25 mouse cellular contexts compared by ENCODE assay signal in genomic region chr9:92130445-92130844, GRCm38 (mm10).
A peak's percentile ranks its signal among the peaks of the same experiment; 100 is the strongest.
DNase-seq lines count a peak whose midpoint lies in the region; ATAC-seq and TF ChIP-seq lines count a peak whose summit lies in the region.
"Had no signal": no experiment of that assay in that cellular context is flagged by ENCODE, and none has a peak within 500 bp of the region (broad histone marks: within the 10 kb centered on the region; RNA-seq: fewer than 3 reads in every experiment).

No protein-coding gene starts in this region.

- in situ Hi-C loops in CH12.LX (cut with MboI; ENCODE audit: low pct_ligation_motif_present, low pct_unique_long_range_greater_than_20kb, low sequenced_read_pairs): loop anchor here (25.0 kb wide), 1 partner anchor 482 kb away; no protein-coding TSS in a partner anchor

- WGBS in midbrain, embryonic 11.5 days: 67% methylated on average over 1 of the region's 1 CpGs
- WGBS in midbrain, embryonic 13.5 days: 65% methylated on average over 1 of the region's 1 CpGs

- no peak for ATAC-seq in midbrain, embryonic 11.5 days (ENCODE audit: low FRiP score)
- ATAC-seq in midbrain, embryonic 13.5 days: no peak
- ATAC-seq in hematopoietic stem cell, adult 5-6 weeks (replicated peaks in 1 of 2; ENCODE audit: insufficient read depth in 1 of 2, low FRiP score in 2 of 2, low TSS enrichment in 1 of 2, low read depth in 1 of 2, poor library complexity in 2 of 2, severe bottlenecking in 2 of 2): peak; percentile 45 to 78
- no peak for ATAC-seq in frontal cortex, adult (ENCODE audit: low TSS enrichment)
- ATAC-seq: activated CD4-positive, CD25-positive, alpha-beta regulatory T cell, adult 4 months; forebrain, embryonic 14.5 days; forebrain, postnatal 0 days had no signal

- H3K79me2 ChIP-seq in CH12.LX (replicated peaks; ENCODE audit: control insufficient read depth, extremely low read depth, insufficient read depth, poor library complexity, severe bottlenecking): no peaks in the 10 kb centered on the region

- TF ChIP-seq RAD21 in CH12.LX (IDR thresholded peaks at IDR 0.05; ENCODE audit: low read depth, low read length): no peak

- no peak overlapping the region for H3K4me2 ChIP-seq in midbrain, embryonic 11.5 days
- H3K4me2 ChIP-seq in midbrain, embryonic 13.5 days (replicated peaks): no peak overlapping the region
- H3K4me2 ChIP-seq in CH12.LX (ENCODE audit: insufficient read depth, low read depth, poor library complexity, severe bottlenecking): peak overlapping the region; percentile 57; the same call in 1 of the 2 replicates
- H3K4me2 ChIP-seq: heart, embryonic 12.5 days; heart, embryonic 15.5 days; hindbrain, embryonic 12.5 days; hindbrain, embryonic 15.5 days had no signal

- H3K4me3 ChIP-seq in midbrain, embryonic 11.5 days (ENCODE audit: low read depth, low read length): no peak overlapping the region
- H3K4me3 ChIP-seq in midbrain, embryonic 13.5 days (replicated peaks): no peak overlapping the region
- peak overlapping the region in 1 of 3 experiments; percentile 7 for H3K4me3 ChIP-seq in CH12.LX (replicated peaks in 1 of 3; ENCODE audit: low read depth in 2 of 3, low read length in 2 of 3, poor library complexity in 1 of 3)
- H3K4me3 ChIP-seq: forebrain, embryonic 10.5 days; heart, embryonic 12.5 days; heart, embryonic 15.5 days; hindbrain, embryonic 12.5 days; hindbrain, embryonic 15.5 days had no signal

- intact Hi-C loops in heart, postnatal 10 days (cut with DNase I): no loop called here

- no peak overlapping the region for H3K9ac ChIP-seq in midbrain, embryonic 11.5 days (ENCODE audit: low read length)
- H3K9ac ChIP-seq in midbrain, embryonic 13.5 days (replicated peaks): no peak overlapping the region
- H3K9ac ChIP-seq in CH12.LX (ENCODE audit: insufficient read depth, low read depth): no peak overlapping the region
- H3K9ac ChIP-seq: forebrain, postnatal 0 days; heart, embryonic 12.5 days; heart, embryonic 15.5 days; hindbrain, embryonic 12.5 days; hindbrain, embryonic 15.5 days had no signal

- H3K9me3 ChIP-seq in midbrain, embryonic 11.5 days (ENCODE audit: control insufficient read depth, low read length): no peaks in the 10 kb centered on the region
- H3K9me3 ChIP-seq in midbrain, embryonic 13.5 days: no peaks in the 10 kb centered on the region
- H3K9me3 ChIP-seq in CH12.LX (replicated peaks; ENCODE audit: low read length): no peaks in the 10 kb centered on the region
- H3K9me3 ChIP-seq: forebrain, embryonic 10.5 days; heart, embryonic 15.5 days; hindbrain, embryonic 15.5 days had no signal

- no peak for TF ChIP-seq EP300 in CH12.LX (IDR thresholded peaks at IDR 0.05; ENCODE audit: low read length)

- TF ChIP-seq POLR2A in CH12.LX (IDR thresholded peaks at IDR 0.05; ENCODE audit: low read depth, low read length): no peak

- peak; percentile 45 for DNase-seq in midbrain, embryonic 11.5 days (ENCODE audit: low spot score, missing footprints)
- DNase-seq in CH12.LX (ENCODE audit: extremely low read depth): peak; percentile 24
- no peak for DNase-seq in heart, postnatal 10 days
- no peak for DNase-seq in urinary bladder, adult 18-20 months (ENCODE audit: low spot score in 2 of 2)
- DNase-seq: adrenal gland, adult 8-10 months; adrenal gland, postnatal 25 days; cerebellum, adult 11-12 months; cerebellum, adult 8-10 months; cerebellum, postnatal 10 days; cerebellum, postnatal 36 days; forebrain, postnatal 0 days; gastrocnemius, postnatal 25 days; heart, adult 18-20 months; heart, postnatal 14 days; heart, postnatal 4 days had no signal

- TF ChIP-seq CTCF in CH12.LX (conservative IDR thresholded peaks at IDR 0.05 in 1 of 2, IDR thresholded peaks at IDR 0.05 in 1 of 2; ENCODE audit: low read depth in 2 of 2, low read length in 2 of 2): no peak

- no peaks in the 10 kb centered on the region for H3K36me3 ChIP-seq in midbrain, embryonic 11.5 days (ENCODE audit: control insufficient read depth, insufficient read depth, low read length)
- H3K36me3 ChIP-seq in midbrain, embryonic 13.5 days: no peaks in the 10 kb centered on the region
- H3K36me3 ChIP-seq in CH12.LX (replicated peaks in 1 of 2; ENCODE audit: control insufficient read depth in 1 of 2, insufficient read depth in 1 of 2, low read length in 1 of 2): no peaks in the 10 kb centered on the region
- H3K36me3 ChIP-seq: forebrain, embryonic 10.5 days; heart, embryonic 12.5 days; heart, embryonic 15.5 days; hindbrain, embryonic 12.5 days; hindbrain, embryonic 15.5 days had no signal

- H3K27me3 ChIP-seq in midbrain, embryonic 11.5 days (ENCODE audit: control insufficient read depth, insufficient read depth, low read length): no peaks in the 10 kb centered on the region
- H3K27me3 ChIP-seq in midbrain, embryonic 13.5 days: no peaks in the 10 kb centered on the region
- no peaks in the 10 kb centered on the region for H3K27me3 ChIP-seq in CH12.LX (replicated peaks)
- H3K27me3 ChIP-seq: heart, embryonic 12.5 days; heart, embryonic 15.5 days; hindbrain, embryonic 12.5 days; hindbrain, embryonic 15.5 days had no signal

- H3K4me1 ChIP-seq in midbrain, embryonic 11.5 days (ENCODE audit: control insufficient read depth, insufficient read depth, low read length): no peaks in the 10 kb centered on the region
- H3K4me1 ChIP-seq in midbrain, embryonic 13.5 days (replicated peaks): no peaks in the 10 kb centered on the region
- H3K4me1 ChIP-seq in CH12.LX (ENCODE audit: control insufficient read depth in 1 of 2, insufficient read depth in 2 of 2): peaks cover 0 to 6% of the 10 kb centered on the region in 2 experiments; a peak in 1 of 4 replicates
- H3K4me1 ChIP-seq: heart, embryonic 12.5 days; heart, embryonic 15.5 days; hindbrain, embryonic 12.5 days; hindbrain, embryonic 15.5 days had no signal

- H3K27ac ChIP-seq in midbrain, embryonic 11.5 days (ENCODE audit: low read depth, low read length): no peak overlapping the region
- no peak overlapping the region for H3K27ac ChIP-seq in midbrain, embryonic 13.5 days
- no peak overlapping the region for H3K27ac ChIP-seq in CH12.LX (ENCODE audit: insufficient read depth, low read depth)
- H3K27ac ChIP-seq: forebrain, embryonic 10.5 days; heart, embryonic 15.5 days; hindbrain, embryonic 12.5 days; hindbrain, embryonic 15.5 days had no signal

- dilution Hi-C loops in CH12.LX (cut with MboI; ENCODE audit: extremely low pct_ligation_motif_present, extremely low pct_unique_long_range_greater_than_20kb, low sequenced_read_pairs): no loop called here

TF ChIP-seq in CH12.LX, 34 proteins besides CTCF, POLR2A, EP300 and RAD21:
- TF ChIP-seq UBTF (IDR thresholded peaks at IDR 0.05; ENCODE audit: low read depth, low read length) (no peak), ETS1 (conservative IDR thresholded peaks at IDR 0.05; ENCODE audit: low read depth, low read length) (peak; percentile 33; the same call in 1 of the 2 replicates), IRF4 (IDR thresholded peaks at IDR 0.05; ENCODE audit: low read depth, low read length) (peak; percentile 13; the same call in 1 of the 2 replicates)

Comparison
In these comparisons a context has a peak if more than half of its experiments do, and no peak if none do; other contexts are left out.
1. ATAC-seq: peak in hematopoietic stem cell, adult 5-6 weeks (2 of 2); none in midbrain, embryonic 11.5 days (single experiment), midbrain, embryonic 13.5 days (single experiment) and frontal cortex, adult (single experiment).
2. DNase-seq: peak in midbrain, embryonic 11.5 days (single experiment) and CH12.LX (single experiment); none in heart, postnatal 10 days (0 of 2) and urinary bladder, adult 18-20 months (0 of 2).